Mouse (Mus musculus) CH12.LX (cell line): ENCODE results near the gene Bcl9l.

ENCODE experiments used
- MAFK ChIP-seq: IDR thresholded peaks from 2 replicates; pipeline ENCODE4 v1.6.1; 2011; ENCODE audit warnings: low read length, improper control_type of control experiment; ENCODE audit not compliant: insufficient replicate concordance
- UBTF ChIP-seq: IDR thresholded peaks from 2 replicates; pipeline ENCODE4 v1.6.1; 2012; ENCODE audit warnings: low read depth, mild to moderate bottlenecking, inconsistent platforms, low read length, improper control_type of control experiment, moderate library complexity
- USF2 ChIP-seq: conservative IDR thresholded peaks from 2 replicates; pipeline ENCODE4 v1.6.1; 2011; ENCODE audit warnings: low read depth, low read length, improper control_type of control experiment

GRCm38 (mm10) chr9:44489651-44490085, 7.0 kb downstream of the Bcl9l start:
- no peak for TF ChIP-seq USF2
- no peak for TF ChIP-seq UBTF
- TF ChIP-seq MAFK = no peak
